Mouse (Mus musculus) lung, postnatal 0 days (tissue): ENCODE measurements around the gene Cers3. TPM values are rescaled to one million over a fixed set of nuclear protein-coding genes. Genes with fewer than 3 reads are reported as not detected.

Experiments used
- ATAC-seq: fragments of 200-750 bp; cut with Nextera tagmentation; 2 replicates; pipeline ENCODE4 v1.8.0; 2017; ENCODE audit warnings: moderate library complexity
- DNase-seq: peaks from one replicate; pipeline ENCODE4 v3.0.0-alpha.2; 2016; ENCODE audit warnings: low spot score
- H3K27ac ChIP-seq: fragments of 300-500 bp; sonication (generic); 2 replicates; pipeline ENCODE4 v1.5.1; 2014; ENCODE audit warnings: antibody characterized with exemption, mild to moderate bottlenecking, low read length, mixed read lengths
- H3K27me3 ChIP-seq: fragments of 300-500 bp; sonication (generic); replicated peaks from 2 replicates; pipeline ENCODE4 v1.6.1; 2014; ENCODE audit warnings: low read length, mixed read lengths; ENCODE audit not compliant: insufficient read depth
- H3K36me3 ChIP-seq: fragments of 300-500 bp; sonication (generic); 2 replicates; pipeline ENCODE4 v1.6.1; 2014; ENCODE audit warnings: low read length, mixed read lengths; ENCODE audit not compliant: insufficient read depth
- H3K4me1 ChIP-seq: fragments of 300-500 bp; sonication (generic); 2 replicates; pipeline ENCODE4 v1.6.1; 2014; ENCODE audit warnings: antibody characterized with exemption, low read depth, low read length, mixed read lengths; ENCODE audit not compliant: insufficient read depth
- H3K4me2 ChIP-seq: fragments of 300-500 bp; sonication (generic); replicated peaks from 2 replicates; pipeline ENCODE4 v1.6.1; 2014; ENCODE audit warnings: low read depth, mild to moderate bottlenecking, low read length, moderate library complexity, mixed read lengths
- H3K4me3 ChIP-seq: fragments of 300-500 bp; sonication (generic); 2 replicates; pipeline ENCODE4 v1.5.1; 2014; ENCODE audit warnings: low read depth, low read length
- H3K9ac ChIP-seq: fragments of 300-500 bp; sonication (generic); replicated peaks from 2 replicates; pipeline ENCODE4 v1.6.1; 2014; ENCODE audit warnings: low read depth, mild to moderate bottlenecking
- H3K9me3 ChIP-seq: fragments of 300-500 bp; sonication (generic); 2 replicates; pipeline ENCODE4 v1.6.1; 2016; ENCODE audit warnings: low read length, mixed read lengths
- CTCF ChIP-seq: IDR thresholded peaks from 2 replicates; pipeline ENCODE4 v1.5.1; 2016; ENCODE audit warnings: antibody characterized with exemption, mild to moderate bottlenecking
- EP300 ChIP-seq: IDR thresholded peaks from 2 replicates; pipeline ENCODE4 v1.6.1; 2016; ENCODE audit warnings: antibody characterized with exemption, mild to moderate bottlenecking, control low read depth
- WGBS: fragments of 180-500 bp; shearing (Covaris S2); extraction: QIAGEN DNeasy Blood & Tissue Kit; methylation state at CpG from one replicate; pipeline ENCODE4 v1.1.7; 2014; 5-methylcytosine and 5-hydroxymethylcytosine counted together
- polyA plus RNA-seq: library from polyadenylated mRNA; unstranded; fragments of >200 nt; fragmentation: Nextera tagmentation; extraction: Ambion mirVana; gene quantifications from 2 replicates; pipeline ENCODE4 v1.2.1, GENCODE M21; 2015

Cers3 gene
- polyA plus RNA-seq, 1 experiment from 2014 or later = 7.1 TPM

GRCm38 (mm10) chr7:66813172-66813571 lies 69.9 kb downstream of the Cers3 start:
- DNase-seq (no peak), ATAC-seq (no peak)
- H3K9me3 ChIP-seq = no peaks in the 10 kb centered on the region
- no peak overlapping the region for H3K27ac ChIP-seq
- no peak overlapping the region for H3K4me2 ChIP-seq
- H3K27me3 ChIP-seq = no peaks in the 10 kb centered on the region
- 69% methylated on average over 1 of the region's 1 CpGs for WGBS
- peaks cover 2% of the 10 kb centered on the region for H3K4me1 ChIP-seq
- no peak overlapping the region for H3K4me3 ChIP-seq
- no peak overlapping the region for H3K9ac ChIP-seq
- no peak for TF ChIP-seq CTCF
- TF ChIP-seq EP300 = no peak
- no peaks in the 10 kb centered on the region for H3K36me3 ChIP-seq

- Histone ChIP-seq H3K4me3 (no peak overlapping the region), H3K36me3 (no peaks in the 10 kb centered on the region), H3K4me1 (peaks cover 2% of the 10 kb centered on the region), H3K9ac (no peak overlapping the region), H3K4me2 (no peak overlapping the region), H3K27me3 (no peaks in the 10 kb centered on the region), H3K27ac (no peak overlapping the region), H3K9me3 (no peaks in the 10 kb centered on the region)
- TF ChIP-seq EP300 (no peak), CTCF (no peak)
- 86% methylated on average over 6 of the region's 6 CpGs for WGBS
- no peak for ATAC-seq
- DNase-seq = no peak
Measured at GRCm38 (mm10) chr7:66815526-66815925, 72.2 kb downstream of the Cers3 start.

- H3K27ac ChIP-seq = no peak overlapping the region
- H3K4me2 ChIP-seq = no peak overlapping the region
- DNase-seq (peak; percentile 44), ATAC-seq (no peak)
- H3K9ac ChIP-seq = no peak overlapping the region
- no peaks in the 10 kb centered on the region; the same call in 1 of the 2 replicates for H3K4me1 ChIP-seq
- H3K36me3 ChIP-seq = no peaks in the 10 kb centered on the region
- TF ChIP-seq CTCF (peak; percentile 98), EP300 (no peak)
- WGBS = 31% methylated on average over 6 of the region's 6 CpGs
- no peak overlapping the region for H3K4me3 ChIP-seq
- H3K27me3 ChIP-seq = no peaks in the 10 kb centered on the region
- H3K9me3 ChIP-seq = no peaks in the 10 kb centered on the region
Measured at GRCm38 (mm10) chr7:66820034-66820433, 76.7 kb downstream of the Cers3 start.

GRCm38 (mm10) chr7:66830803-66831202 lies 87.5 kb downstream of the Cers3 start:
- TF ChIP-seq EP300 (no peak), CTCF (no peak)
- ATAC-seq = no peak
- Histone ChIP-seq H3K27ac (no peak overlapping the region), H3K4me2 (peak overlapping the region; percentile 11), H3K27me3 (no peaks in the 10 kb centered on the region), H3K9ac (no peak overlapping the region), H3K4me3 (no peak overlapping the region), H3K4me1 (peaks cover 8% of the 10 kb centered on the region), H3K36me3 (no peaks in the 10 kb centered on the region), H3K9me3 (no peaks in the 10 kb centered on the region)
- DNase-seq = no peak
- WGBS = 17% methylated on average over 5 of the region's 5 CpGs

GRCm38 (mm10) chr7:66831295-66831694 lies 88.0 kb downstream of the Cers3 start:
- Histone ChIP-seq H3K9me3 (no peaks in the 10 kb centered on the region), H3K4me2 (peak overlapping the region; percentile 11), H3K4me1 (peaks cover 8% of the 10 kb centered on the region), H3K27me3 (no peaks in the 10 kb centered on the region), H3K36me3 (no peaks in the 10 kb centered on the region), H3K4me3 (no peak overlapping the region), H3K9ac (no peak overlapping the region), H3K27ac (no peak overlapping the region)
- 1% methylated on average over 5 of the region's 5 CpGs for WGBS
- DNase-seq (peak; percentile 75), ATAC-seq (peak; percentile 50)
- TF ChIP-seq CTCF = no peak
- TF ChIP-seq EP300 = no peak

GRCm38 (mm10) chr7:66839463-66840007 lies 96.2 kb downstream of the Cers3 start, which contains the start of gene Adamts17:
Adamts17 (plus strand) TSS chr7:66839735.
- peak; percentile 96 for ATAC-seq
- peak within 1 kb of the TSS; percentile 76 for H3K27ac ChIP-seq
- H3K4me2 ChIP-seq = peak within 1 kb of the TSS; percentile 99
- H3K4me3 ChIP-seq = peak within 1 kb of the TSS; percentile 60
- peak within 1 kb of the TSS; percentile 44 for H3K9ac ChIP-seq
- TF ChIP-seq EP300 (no peak), CTCF (peak; percentile 97)
- no peaks in the 10 kb centered on the region for H3K27me3 ChIP-seq
- peaks cover 18% of the 10 kb centered on the region; the same call in 1 of the 2 replicates for H3K4me1 ChIP-seq
- H3K9me3 ChIP-seq = no peaks in the 10 kb centered on the region
- WGBS = under 1% methylated on average over 30 of the region's 30 CpGs
- no peaks in the 10 kb centered on the region for H3K36me3 ChIP-seq
- peak; percentile 99 for DNase-seq
